Mouse (Mus musculus): ENCODE measurements around the gene Adam1a.

DNA sequence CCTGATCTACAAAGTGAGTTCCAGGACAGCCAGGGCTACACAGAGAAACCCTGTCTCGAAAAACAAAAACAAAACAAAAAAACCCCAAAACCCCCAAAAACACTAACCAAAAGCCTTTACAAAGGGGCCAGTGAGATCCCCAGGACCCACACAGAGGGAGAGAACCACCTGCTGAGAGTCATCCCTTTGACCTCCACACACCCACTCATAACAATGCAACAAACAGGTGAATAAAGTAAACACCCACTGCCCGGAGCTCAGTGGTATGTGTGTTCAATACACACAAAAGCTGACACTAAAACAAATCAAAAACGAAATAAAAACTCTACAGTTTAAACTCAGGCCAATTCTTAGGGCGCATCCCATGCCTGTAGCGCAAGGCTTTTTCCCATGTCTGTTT, 5.2 kb downstream of the Adam1a start:
- no peak for TF ChIP-seq POLR2A (IDR thresholded peaks at IDR 0.05; ENCODE audit: borderline replicate concordance, control insufficient read depth, low read depth, low read length)
- no peak for TF ChIP-seq CTCF (IDR thresholded peaks at IDR 0.05; ENCODE audit: control insufficient read depth, insufficient read depth, low read length)

Data from bone marrow, adult 2 months (tissue).